Mouse (Mus musculus) C2C12 (cell line): ENCODE results near the gene Bglap2. TPM values are rescaled to one million over a fixed set of nuclear protein-coding genes. Genes with fewer than 3 reads are reported as not detected.
"Not testable (repeated sequence)": the region's sequence is repeated elsewhere in the genome, so short reads cannot be mapped to it uniquely, and the experiment has no call there.

Source experiments
- H3K27me3 ChIP-seq: one replicate; pipeline ENCODE4 v1.6.1; 2011; ENCODE audit not compliant: control insufficient read depth, insufficient read depth, insufficient read length
- H3K36me3 ChIP-seq: one replicate; pipeline ENCODE4 v1.6.1; 2011; ENCODE audit not compliant: control insufficient read depth, insufficient read depth
- H3K4me3 ChIP-seq: one replicate; pipeline ENCODE4 v1.5.1; 2011; ENCODE audit warnings: mild to moderate bottlenecking, control low read depth; ENCODE audit not compliant: poor library complexity, insufficient read depth, severe bottlenecking
- H3K79me2 ChIP-seq: one replicate; pipeline ENCODE4 v1.6.1; 2011; ENCODE audit not compliant: control insufficient read depth, insufficient read depth
- H3K79me3 ChIP-seq: one replicate; pipeline ENCODE4 v1.6.1; 2011; ENCODE audit warnings: low read depth, control low read depth
- H3ac ChIP-seq: one replicate; pipeline ENCODE3; 2011; ENCODE audit warnings: low read depth; ENCODE audit not compliant: control insufficient read depth, insufficient read length
- CEBPB ChIP-seq: IDR thresholded peaks from one replicate; pipeline ENCODE4 v1.6.1; 2011; ENCODE audit warnings: low read depth, mild to moderate bottlenecking, control low read depth, moderate library complexity
- CTCF ChIP-seq: IDR thresholded peaks from one replicate; pipeline ENCODE4 v1.5.1; 2011; ENCODE audit not compliant: control insufficient read depth, insufficient read depth, insufficient read length
- FOSL1 ChIP-seq: IDR thresholded peaks from one replicate; pipeline ENCODE4 v1.8.0; 2011; ENCODE audit warnings: mild to moderate bottlenecking, low read length; ENCODE audit not compliant: poor library complexity, insufficient read depth, severe bottlenecking
- MAX ChIP-seq: IDR thresholded peaks from one replicate; pipeline ENCODE4 v1.6.1; 2011; ENCODE audit warnings: mild to moderate bottlenecking, control low read depth
- MYOD1 ChIP-seq: IDR thresholded peaks from one replicate; pipeline ENCODE4 v1.6.1; 2011; ENCODE audit warnings: low read depth; ENCODE audit not compliant: control insufficient read depth, insufficient read length
- MYOG ChIP-seq: IDR thresholded peaks from one replicate; pipeline ENCODE4 v1.6.1; 2011; ENCODE audit not compliant: control insufficient read depth, insufficient read length; ENCODE audit errors: extremely low read depth
- USF1 ChIP-seq: IDR thresholded peaks from one replicate; pipeline ENCODE4 v1.6.1; 2011; ENCODE audit warnings: low read depth, mild to moderate bottlenecking, control low read depth, moderate library complexity
- polyA plus RNA-seq: library from polyadenylated mRNA; unstranded; fragments of >200 nt; fragmentation: generic; extraction: Trizol; gene quantifications from one replicate; pipeline ENCODE4 v1.2.1, GENCODE M21; 2012; ENCODE audit warnings: missing spikeins

Gene Bglap2
- polyA plus RNA-seq, 1 experiment: 4.6 TPM

DNA sequence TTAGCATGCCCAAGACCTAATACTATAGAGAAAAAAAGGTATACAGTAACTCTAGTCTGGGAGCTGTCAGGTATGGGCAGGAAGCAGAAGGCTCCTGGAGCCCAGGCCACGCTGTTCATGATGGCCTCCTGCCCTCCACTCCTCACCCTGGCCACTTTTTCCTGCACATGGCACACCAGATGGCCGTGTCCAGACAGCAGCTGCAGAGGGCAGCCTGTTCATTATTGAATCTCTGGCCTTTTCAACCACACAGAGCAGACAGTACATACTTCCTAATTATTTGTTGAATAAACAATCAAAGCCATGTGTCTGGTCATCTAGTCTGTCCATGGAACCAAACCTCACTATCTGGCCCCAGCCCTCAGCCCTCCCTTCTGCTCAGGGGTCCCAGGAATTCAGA lies 20.2 kb upstream of the Bglap2 start:
- peaks cover 5% of the 10 kb centered on the region for H3K79me3 ChIP-seq
- TF ChIP-seq MYOG (no peak), USF1 (no peak), MAX (no peak)
- H3K79me2 ChIP-seq: peaks cover 12% of the 10 kb centered on the region
- no peaks in the 10 kb centered on the region for H3K27me3 ChIP-seq
- no peak overlapping the region for H3K4me3 ChIP-seq
- H3K36me3 ChIP-seq: peaks cover 17% of the 10 kb centered on the region
- H3ac ChIP-seq: no peak overlapping the region

DNA sequence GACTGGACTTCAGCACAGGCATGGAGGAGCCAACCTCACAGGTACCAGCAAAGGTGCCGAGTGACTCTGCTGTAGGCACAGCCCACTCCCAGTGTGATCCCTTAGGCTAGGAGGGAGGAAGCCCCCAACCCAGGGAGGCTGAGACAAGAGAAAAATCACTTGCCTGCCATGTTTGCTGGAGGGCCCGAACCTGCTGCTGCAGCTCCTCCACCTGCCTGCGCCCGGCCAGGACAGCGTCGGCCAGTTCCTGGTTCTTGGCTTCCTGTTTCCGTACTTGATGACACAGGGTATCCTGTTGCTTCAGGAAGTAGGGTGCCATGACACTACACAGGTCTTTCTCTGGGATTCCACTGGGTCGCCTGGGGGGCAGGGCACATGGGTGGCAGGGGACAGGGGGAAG lies 17.2 kb upstream of the Bglap2 start:
- peaks cover 8% of the 10 kb centered on the region for H3K79me2 ChIP-seq
- no peak overlapping the region for H3K4me3 ChIP-seq
- peaks cover 2% of the 10 kb centered on the region for H3K79me3 ChIP-seq
- peaks cover 10% of the 10 kb centered on the region for H3K36me3 ChIP-seq
- no peak overlapping the region for H3ac ChIP-seq
- TF ChIP-seq CTCF: no peak
- H3K27me3 ChIP-seq: no peaks in the 10 kb centered on the region

GRCm38 (mm10) chr3:88395288-88395687 lies 16.8 kb upstream of the Bglap2 start:
- H3ac ChIP-seq: no peak overlapping the region
- peaks cover 8% of the 10 kb centered on the region for H3K79me2 ChIP-seq
- peaks cover 10% of the 10 kb centered on the region for H3K36me3 ChIP-seq
- no peak overlapping the region for H3K4me3 ChIP-seq
- peaks cover 2% of the 10 kb centered on the region for H3K79me3 ChIP-seq
- TF ChIP-seq USF1 (no peak), CTCF (no peak), FOSL1 (no peak), MYOG (no peak), CEBPB (no peak), MAX (no peak), MYOD1 (no peak)
- H3K27me3 ChIP-seq: no peaks in the 10 kb centered on the region

DNA sequence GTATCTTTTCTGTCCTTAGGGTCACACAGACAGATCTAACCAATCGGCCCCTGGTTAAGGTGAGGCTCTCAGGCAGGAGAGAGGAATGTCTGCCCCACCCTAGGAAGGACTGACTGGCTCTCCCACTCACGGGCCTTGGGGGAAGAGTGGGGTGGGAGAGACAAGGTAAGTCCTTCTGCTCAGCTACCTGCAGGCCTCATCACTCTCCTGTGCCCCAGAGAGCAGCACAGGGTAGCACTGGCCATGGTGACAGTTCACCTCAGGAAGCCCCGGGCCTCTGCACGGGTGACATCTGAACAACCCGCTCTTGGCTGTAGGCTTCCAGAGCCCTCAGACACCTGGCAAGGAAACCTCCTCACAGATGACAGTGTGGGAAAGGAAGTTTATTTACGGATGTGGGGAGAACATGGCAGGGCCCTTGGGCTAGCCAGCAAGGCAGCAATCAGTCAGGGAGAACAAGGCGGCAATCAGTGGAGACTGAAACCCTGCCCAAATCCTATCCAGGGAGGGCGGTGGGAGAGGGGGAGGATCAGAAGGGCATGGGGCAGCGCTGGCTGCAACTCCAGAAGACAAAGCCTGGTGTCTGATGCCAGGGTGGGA lies 15.4 kb upstream of the Bglap2 start:
- no peaks in the 10 kb centered on the region for H3K27me3 ChIP-seq
- peaks cover 5% of the 10 kb centered on the region for H3K36me3 ChIP-seq
- H3K4me3 ChIP-seq: no peak overlapping the region
- TF ChIP-seq USF1 (no peak), FOSL1 (no peak), MYOD1 (no peak), MYOG (no peak), CTCF (no peak), CEBPB (no peak), MAX (no peak)
- H3K79me2 ChIP-seq: no peaks in the 10 kb centered on the region
- no peak overlapping the region for H3ac ChIP-seq
- peaks cover 2% of the 10 kb centered on the region for H3K79me3 ChIP-seq

- no peaks in the 10 kb centered on the region for H3K36me3 ChIP-seq
- H3K27me3 ChIP-seq: no peaks in the 10 kb centered on the region
- H3K79me2 ChIP-seq: no peaks in the 10 kb centered on the region
- H3ac ChIP-seq: no peak within 1 kb of the TSS
- H3K79me3 ChIP-seq: no peaks in the 10 kb centered on the region
- H3K4me3 ChIP-seq: no peak within 1 kb of the TSS
- TF ChIP-seq CEBPB (no peak), MAX (no peak), USF1 (no peak), FOSL1 (no peak), CTCF (no peak), MYOG (no peak), MYOD1 (no peak)
These were observed 5.9 kb upstream of the Bglap2 start, which contains the start of gene Bglap for GRCm38 (mm10) chr3:88384364-88384763. TSS of gene Bglap (minus strand) at chr3:88384464.

DNA sequence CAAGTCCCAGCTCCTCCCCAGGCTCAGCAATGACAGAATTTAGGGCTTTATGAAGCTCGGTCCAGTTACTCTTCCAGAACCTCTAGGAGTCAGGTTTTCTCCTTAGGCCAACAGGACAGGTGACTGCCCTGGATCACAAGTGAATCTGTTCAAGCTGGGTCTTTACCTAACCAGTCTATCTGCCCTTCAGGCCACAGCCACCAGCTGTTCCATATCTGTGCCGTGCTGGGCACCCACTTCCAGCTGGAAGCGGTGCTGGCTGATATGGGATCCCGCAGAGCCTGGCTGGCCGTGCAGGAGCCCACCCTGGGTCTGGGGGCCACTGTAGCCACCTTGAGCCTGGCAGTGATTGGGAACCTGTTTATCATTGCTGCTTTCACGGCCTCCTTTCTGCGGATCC lies 3.9 kb upstream of the Bglap2 start:
- not testable (repeated sequence) for H3K36me3 ChIP-seq, H3K79me2 ChIP-seq, H3K79me3 ChIP-seq, H3K27me3 ChIP-seq, H3K4me3 ChIP-seq, H3ac ChIP-seq

- not testable (repeated sequence) for H3K36me3 ChIP-seq, H3ac ChIP-seq, H3K4me3 ChIP-seq, H3K27me3 ChIP-seq, H3K79me2 ChIP-seq, H3K79me3 ChIP-seq
These were observed 3.2 kb upstream of the Bglap2 start for GRCm38 (mm10) chr3:88381389-88382315.

- H3K4me3 ChIP-seq, H3ac ChIP-seq, H3K27me3 ChIP-seq, H3K79me3 ChIP-seq, H3K79me2 ChIP-seq, H3K36me3 ChIP-seq: not testable (repeated sequence)
These were observed 1.9 kb downstream of the Bglap2 start for GRCm38 (mm10) chr3:88376644-88377043.

DNA sequence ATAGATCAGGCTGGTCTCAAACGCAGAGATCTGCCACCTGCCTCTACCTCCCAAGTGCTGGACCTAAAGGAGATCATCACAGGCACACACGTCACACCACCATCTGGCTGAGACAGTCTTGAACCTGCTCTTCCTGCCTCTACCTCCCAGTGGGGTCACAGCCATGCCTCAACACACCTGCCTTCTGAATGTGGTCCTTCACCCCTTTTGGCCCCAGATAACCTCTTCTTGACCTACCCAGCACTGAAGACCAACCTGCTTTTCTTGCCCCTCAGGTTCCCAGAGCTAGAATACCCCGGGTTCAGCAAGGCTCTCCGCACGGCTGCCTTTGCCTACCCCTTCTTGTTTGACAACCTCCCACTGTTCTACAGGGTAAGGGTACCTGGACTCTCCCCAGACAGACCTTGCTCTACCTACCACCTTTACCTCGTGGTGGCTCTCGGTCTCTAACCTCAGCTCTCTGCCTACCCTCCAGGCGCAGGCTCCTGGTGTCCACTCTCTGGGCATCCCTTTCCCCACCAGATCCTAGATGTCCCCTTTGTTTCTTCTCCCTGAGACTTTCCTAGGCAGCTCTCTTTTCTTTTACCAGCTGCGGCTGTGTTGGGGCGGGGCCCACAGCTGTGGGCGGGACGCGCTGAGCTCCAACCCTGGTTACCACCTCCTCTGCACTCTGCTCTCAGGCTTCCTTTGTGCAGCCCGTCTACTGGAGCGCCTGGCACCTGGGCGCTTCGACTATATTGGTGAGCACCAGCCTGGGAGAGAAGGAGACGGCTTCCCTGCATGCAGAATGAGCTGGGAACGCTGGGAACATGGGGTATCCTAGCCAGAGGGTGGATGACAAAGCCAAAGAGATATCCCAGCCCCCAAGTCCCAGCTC lies 2.5 kb downstream of the Bglap2 start:
- not testable (repeated sequence) for H3K79me2 ChIP-seq, H3K36me3 ChIP-seq, H3ac ChIP-seq, H3K79me3 ChIP-seq, H3K27me3 ChIP-seq, H3K4me3 ChIP-seq
